Mouse (Mus musculus) bone marrow, adult 2 months (tissue): ENCODE results near the gene Armh4.
"Not testable (repeated sequence)": the region's sequence is repeated elsewhere in the genome, so short reads cannot be mapped to it uniquely, and the experiment has no call there.

Experiments
- CTCF ChIP-seq: fragments of 200-500 bp; IDR thresholded peaks from 2 replicates; pipeline ENCODE4 v1.5.1; 2011; ENCODE audit warnings: low read length, control low read depth; ENCODE audit not compliant: control insufficient read depth, insufficient read depth
- POLR2A ChIP-seq: fragments of 200-500 bp; IDR thresholded peaks from 2 replicates; pipeline ENCODE4 v1.6.1; 2011; ENCODE audit warnings: low read depth, mild to moderate bottlenecking, control low read depth, low read length, borderline replicate concordance; ENCODE audit not compliant: control insufficient read depth

- TF ChIP-seq CTCF, POLR2A: not testable (repeated sequence)
Observed at GRCm38 (mm10) chr14:49805051-49805450, 21.9 kb upstream of the Armh4 start.
